22 mouse cellular contexts compared by ENCODE assay signal in the genomic region with DNA sequence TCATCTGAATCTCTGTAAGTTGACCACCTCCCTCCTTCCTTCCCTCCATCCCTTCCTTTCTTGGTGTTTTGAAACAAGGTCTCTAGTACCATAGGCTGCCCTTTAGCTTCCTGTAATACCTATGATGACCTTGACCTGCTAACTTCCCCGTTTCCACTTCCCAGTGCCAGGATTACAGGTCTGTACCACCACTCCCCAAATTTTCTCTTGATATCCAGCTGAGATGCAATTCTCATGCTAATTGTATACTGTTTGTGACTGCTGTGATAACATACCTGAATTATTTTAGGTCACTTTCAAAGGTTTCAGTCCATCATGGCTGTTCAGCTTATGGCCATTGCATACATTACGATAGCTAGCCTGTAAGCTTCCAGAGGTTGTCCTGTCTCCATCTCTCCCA.
"Had no signal": no experiment of that assay in that cellular context is flagged by ENCODE, and none has a peak within 500 bp of the region (broad histone marks: within the 10 kb centered on the region; RNA-seq: fewer than 3 reads in every experiment).

No protein-coding gene starts in this region.

- H3K9ac ChIP-seq: liver, embryonic 14.5 days; liver, postnatal 0 days; lung, embryonic 14.5 days; midbrain, embryonic 13.5 days; neural tube, embryonic 13.5 days; stomach, embryonic 15.5 days had no signal

- H3K27ac ChIP-seq: liver, embryonic 14.5 days; macrophage; midbrain, embryonic 10.5 days; midbrain, embryonic 13.5 days; neural tube, embryonic 13.5 days; stomach, embryonic 15.5 days had no signal

- H3K9me3 ChIP-seq: megakaryocyte, embryonic 14.5 days; midbrain, embryonic 10.5 days; midbrain, embryonic 13.5 days; neural tube, embryonic 13.5 days; stomach, embryonic 15.5 days had no signal

- H3K4me1 ChIP-seq: megakaryocyte, embryonic 14.5 days; midbrain, embryonic 10.5 days; midbrain, embryonic 13.5 days; neural tube, embryonic 13.5 days had no signal

- H3K27me3 ChIP-seq: midbrain, embryonic 13.5 days; neural tube, embryonic 13.5 days; stomach, embryonic 15.5 days had no signal

- DNase-seq: kidney, adult 9 months; kidney, postnatal 14 days; kidney, postnatal 4 days; liver, postnatal 0 days; lung, embryonic 14.5 days; retina, postnatal 1 day; right cerebral cortex, postnatal 25 days; spleen, adult 18-20 months; thymus, adult 18-20 months; thymus, postnatal 14 days; thymus, postnatal 4 days had no signal

- ATAC-seq: liver, postnatal 0 days; lung, postnatal 0 days; midbrain, embryonic 13.5 days; midbrain, embryonic 16.5 days had no signal

- H3K4me2 ChIP-seq: liver, embryonic 11.5 days; lung, embryonic 14.5 days; midbrain, embryonic 13.5 days; neural tube, embryonic 13.5 days; stomach, embryonic 15.5 days had no signal

- H3K36me3 ChIP-seq: midbrain, embryonic 10.5 days; midbrain, embryonic 13.5 days; neural tube, embryonic 13.5 days; stomach, embryonic 15.5 days had no signal

- H3K4me3 ChIP-seq: megakaryocyte, embryonic 14.5 days; midbrain, embryonic 10.5 days; midbrain, embryonic 13.5 days; myocyte; neural tube, embryonic 13.5 days; stomach, embryonic 15.5 days had no signal
